Mouse (Mus musculus) brain, embryonic 14.5 days (tissue): ENCODE measurements at regions not wholly inside any gene's neighbourhood (a gene's known extent, or its start where the extent isn't known, plus 50 kb on each side); places are given as distances from the start of the nearest gene placed in this dataset.

Experiments
- CTCF ChIP-seq: fragments of 200-500 bp; IDR thresholded peaks from 2 replicates; pipeline ENCODE4 v1.5.1; 2012; ENCODE audit warnings: inconsistent platforms, mild to moderate bottlenecking, moderate library complexity, borderline replicate concordance; ENCODE audit not compliant: insufficient read depth, insufficient read length; ENCODE audit errors: extremely low read depth
- POLR2A ChIP-seq: fragments of 200-500 bp; IDR thresholded peaks from 2 replicates; pipeline ENCODE4 v1.6.1; 2012; ENCODE audit warnings: mild to moderate bottlenecking, inconsistent platforms, borderline replicate concordance; ENCODE audit not compliant: poor library complexity, insufficient read depth, insufficient read length, severe bottlenecking; ENCODE audit errors: extremely low read depth

DNA sequence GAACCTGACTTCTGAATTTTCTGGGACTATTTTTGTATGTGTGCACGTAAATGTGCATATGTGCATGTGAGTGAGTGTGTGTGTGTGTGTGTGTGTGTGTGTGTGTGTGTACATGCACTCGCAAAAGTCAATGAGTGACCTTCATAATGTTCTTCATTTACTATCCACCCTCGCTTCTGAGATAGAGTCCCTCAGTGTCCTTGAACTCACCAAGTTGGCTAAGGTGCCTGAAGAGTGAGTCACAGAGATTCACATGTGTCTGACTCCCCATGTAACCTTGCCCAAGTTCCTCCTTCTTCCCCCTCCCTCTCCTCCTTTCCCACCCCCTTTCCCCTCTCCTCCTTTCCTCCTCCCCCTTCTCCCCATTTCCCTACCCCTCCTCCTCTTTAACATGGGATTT, 341.6 kb downstream of the Cdh26 start:
- TF ChIP-seq CTCF = no peak
- no peak for TF ChIP-seq POLR2A
